Mouse (Mus musculus) cerebellum, postnatal 36 days (tissue): ENCODE measurements around the gene Gas2l3.

Source experiments
- DNase-seq, 2 experiments: peaks; one replicate each; pipeline ENCODE4 v3.0.0; 2021 to 2022; ENCODE audit warnings: mixed read lengths in 2 of 2

Gene Gas2l3

GRCm38 (mm10) chr10:89392687-89393086 lies 51.1 kb downstream of the Gas2l3 start:
- DNase-seq: peak in 1 of 2 experiments; percentile 5

- DNase-seq: no peak
These were observed 52.1 kb downstream of the Gas2l3 start for GRCm38 (mm10) chr10:89391571-89392163.

- no peak for DNase-seq
These were observed 57.3 kb downstream of the Gas2l3 start for GRCm38 (mm10) chr10:89386461-89386860.

GRCm38 (mm10) chr10:89383462-89383861 lies 60.3 kb downstream of the Gas2l3 start:
- peak; percentile 68 to 74 for DNase-seq

- DNase-seq: no peak
These were observed 66.0 kb downstream of the Gas2l3 start for GRCm38 (mm10) chr10:89377750-89378149.

- no peak for DNase-seq
These were observed 73.7 kb downstream of the Gas2l3 start for GRCm38 (mm10) chr10:89370051-89370450.

GRCm38 (mm10) chr10:89358933-89359332 lies 84.8 kb downstream of the Gas2l3 start:
- no peak for DNase-seq
